Mouse (Mus musculus): ENCODE measurements around the gene Rtn4rl2.

The Rtn4rl2 gene

DNA sequence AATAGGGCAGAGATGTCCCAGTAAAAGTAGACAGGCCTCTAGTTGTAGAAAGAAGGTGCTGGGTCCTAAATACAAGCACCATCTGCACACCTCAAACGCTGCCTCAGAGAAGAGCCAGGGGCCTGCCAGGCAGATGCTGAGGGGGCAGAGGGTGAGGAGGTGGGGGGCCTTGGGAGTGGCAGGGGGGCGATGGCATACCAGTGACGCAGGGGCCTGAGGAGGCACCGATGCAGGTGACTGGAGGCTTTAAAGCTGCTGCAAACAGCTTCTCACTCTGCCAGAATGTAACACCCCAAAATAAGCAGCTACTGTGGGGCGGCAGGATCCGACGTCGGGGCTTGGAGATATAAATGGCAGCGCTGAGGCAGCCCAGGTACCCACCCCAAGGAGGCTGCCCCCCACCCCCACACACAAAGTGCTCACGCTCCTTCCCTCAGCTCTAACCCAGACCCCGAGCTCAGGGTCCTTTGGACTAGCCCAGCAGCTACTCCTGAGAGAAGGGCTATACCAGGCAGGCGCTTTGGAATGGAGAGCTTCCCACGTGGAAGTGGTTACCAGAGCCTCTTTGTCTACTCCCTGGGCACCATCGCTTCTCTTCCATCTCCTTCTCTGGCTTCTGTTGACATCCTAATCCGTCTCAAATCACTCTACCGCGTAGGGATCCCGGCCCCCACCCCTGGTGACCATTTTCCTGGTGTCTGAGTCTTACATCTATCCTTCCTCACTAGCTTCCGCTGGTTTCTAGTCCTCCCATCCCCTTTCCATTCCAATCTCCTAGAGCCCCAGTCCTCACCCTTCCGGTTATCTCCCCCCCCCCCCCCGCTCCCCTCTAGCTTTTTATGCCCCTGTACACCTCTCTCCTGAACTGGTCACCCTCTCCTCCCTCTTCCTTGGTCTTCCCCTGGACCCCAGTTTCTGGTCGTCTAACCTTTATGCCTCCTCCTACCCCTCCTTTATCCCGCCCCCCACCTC is 1.1 kb downstream of the Rtn4rl2 start:
- 17% methylated on average over 22 of the region's 23 CpGs for WGBS

DNA sequence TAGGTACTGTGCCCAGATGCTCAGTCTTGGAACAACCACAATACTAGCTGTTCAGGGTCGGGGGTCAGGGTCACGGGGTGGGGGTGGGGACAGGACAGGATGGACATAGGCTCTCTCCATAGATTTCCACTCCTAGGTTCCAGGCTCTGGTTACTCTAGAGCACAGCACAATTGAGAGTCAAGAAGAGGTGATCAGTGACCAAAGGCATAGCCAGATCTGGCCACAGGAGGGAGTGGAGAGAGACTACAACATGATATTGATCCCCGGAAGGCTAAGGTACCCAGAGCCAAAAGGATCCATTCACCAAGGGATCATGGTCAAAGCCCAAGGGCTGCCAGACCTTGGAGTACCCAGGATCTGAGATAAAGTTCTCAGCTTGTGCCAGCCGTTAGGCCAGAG is 1.9 kb downstream of the Rtn4rl2 start:
- 49% methylated on average over 4 of the region's 4 CpGs for WGBS

DNA sequence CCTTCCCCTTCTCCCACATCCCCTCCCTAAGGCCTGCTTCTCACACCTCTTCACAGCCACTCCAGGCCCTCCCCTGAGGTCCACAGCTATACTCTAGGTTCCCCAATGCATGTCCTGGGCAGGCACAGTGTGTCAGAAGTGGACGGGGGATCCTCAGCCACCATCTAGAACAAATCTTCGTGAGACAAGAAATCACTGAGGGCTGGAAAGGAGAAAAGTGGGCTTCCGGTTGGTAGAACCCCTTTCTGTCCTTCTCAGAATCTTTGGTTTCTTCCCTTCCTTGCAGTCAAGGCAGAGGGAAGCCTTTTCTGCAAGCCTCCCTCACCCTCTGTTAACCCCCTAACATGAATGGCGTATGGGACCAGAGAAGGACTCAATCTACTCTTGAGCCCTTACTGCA is 2.6 kb downstream of the Rtn4rl2 start:
- 58% methylated on average over 4 of the region's 4 CpGs for WGBS

DNA sequence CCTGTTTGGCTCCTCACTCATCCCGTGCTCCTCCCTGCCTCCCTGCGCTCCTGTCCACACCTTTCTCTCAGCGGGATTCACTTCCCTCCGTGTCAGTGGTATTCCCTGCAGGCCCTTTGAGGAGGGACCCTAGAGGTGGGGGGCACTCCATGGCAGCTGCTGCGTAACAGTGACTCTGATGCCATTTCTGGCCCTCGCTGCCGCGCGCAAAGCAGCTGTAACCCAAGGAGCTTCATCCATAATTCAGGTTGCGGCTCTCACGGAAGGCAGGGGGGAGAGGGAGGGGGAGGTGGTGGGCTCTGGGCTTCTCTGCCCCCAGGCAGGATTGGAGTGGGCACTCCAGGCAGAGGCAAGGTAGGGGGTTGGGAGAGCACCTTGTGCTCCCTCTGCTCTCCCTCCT is 3.0 kb downstream of the Rtn4rl2 start:
- 8% methylated on average over 11 of the region's 11 CpGs for WGBS

DNA sequence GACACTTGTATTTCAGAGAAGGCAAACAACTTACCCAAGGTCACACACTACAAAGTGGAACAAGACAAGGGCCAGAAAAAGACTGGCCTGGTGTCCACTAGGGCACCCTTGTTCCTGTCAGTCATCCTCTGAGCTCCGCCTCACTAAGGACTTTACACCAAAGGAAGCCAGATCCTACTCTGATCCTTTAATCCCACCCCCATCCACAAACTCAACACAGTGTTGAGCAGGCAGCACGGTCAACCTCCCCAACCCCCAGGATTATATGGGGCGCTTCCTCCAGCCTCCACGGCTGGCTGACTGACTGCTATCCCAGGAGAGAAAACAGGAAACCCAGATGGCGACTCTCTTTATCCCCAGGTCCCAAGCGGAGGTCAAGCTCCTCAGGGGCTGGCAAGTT is 3.4 kb downstream of the Rtn4rl2 start:
- 20% methylated on average over 6 of the region's 6 CpGs for WGBS

DNA sequence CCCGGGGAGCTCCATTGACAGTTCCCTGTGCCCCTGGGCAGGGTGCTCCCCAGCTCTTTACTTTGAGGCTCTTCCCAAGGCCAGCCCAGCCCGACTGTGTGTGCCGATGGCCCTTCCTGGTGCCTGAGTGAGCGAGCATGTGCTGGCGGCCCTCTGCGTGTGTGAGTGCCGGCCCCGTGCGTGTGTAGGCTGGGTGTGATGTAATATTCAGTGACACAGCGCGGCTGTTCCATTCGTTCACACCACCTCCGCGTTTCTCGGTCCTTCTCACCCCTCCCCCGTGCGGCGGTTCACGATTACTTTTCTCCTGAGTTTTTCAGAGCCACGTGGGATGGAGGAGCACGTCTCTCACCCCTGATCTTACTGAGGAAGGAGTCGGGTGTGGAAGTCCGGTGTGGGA is 3.9 kb downstream of the Rtn4rl2 start:
- 8% methylated on average over 23 of the region's 23 CpGs for WGBS

DNA sequence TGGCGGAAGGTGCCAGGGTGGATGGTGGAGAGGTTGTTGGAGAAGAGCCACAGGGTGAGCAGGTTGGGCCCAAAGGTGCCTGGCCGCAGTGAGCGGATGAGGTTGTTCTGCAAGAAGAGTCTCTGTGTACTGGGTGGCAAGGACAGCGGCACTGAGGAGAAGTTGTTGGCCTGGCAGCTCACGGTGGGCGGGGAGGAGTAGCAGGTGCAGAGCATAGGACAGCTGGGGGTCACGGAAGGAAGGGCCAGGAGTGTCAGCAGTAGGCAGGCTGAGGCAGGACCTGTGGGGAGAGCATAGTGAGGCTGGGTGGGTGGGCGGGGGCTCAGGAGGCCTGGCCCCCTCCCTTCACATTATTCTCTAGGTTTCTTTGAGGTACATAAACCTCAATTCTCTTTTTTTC is 5.9 kb downstream of the Rtn4rl2 start:
- WGBS = 84% methylated on average over 8 of the region's 8 CpGs

DNA sequence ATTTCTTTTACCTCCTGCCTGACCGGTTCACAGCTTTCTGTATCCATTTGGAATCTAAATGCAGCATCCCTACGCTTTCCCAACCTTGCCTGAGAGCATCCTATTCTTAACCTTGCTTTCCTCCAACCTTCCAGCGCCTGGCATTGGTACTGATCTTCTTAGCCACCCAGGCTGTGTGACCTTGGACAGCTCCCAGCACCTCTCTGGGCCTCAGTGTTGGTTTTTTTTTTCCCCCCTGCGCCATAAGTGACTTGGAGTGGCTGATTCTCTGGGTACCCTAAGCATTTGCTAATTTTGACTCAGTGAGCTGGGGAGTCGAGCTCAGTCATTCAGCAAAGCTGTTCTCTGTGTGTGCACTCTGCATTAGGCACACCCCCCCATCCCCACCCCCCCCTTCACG is 10.7 kb downstream of the Rtn4rl2 start:
- 39% methylated on average over 6 of the region's 6 CpGs for WGBS

DNA sequence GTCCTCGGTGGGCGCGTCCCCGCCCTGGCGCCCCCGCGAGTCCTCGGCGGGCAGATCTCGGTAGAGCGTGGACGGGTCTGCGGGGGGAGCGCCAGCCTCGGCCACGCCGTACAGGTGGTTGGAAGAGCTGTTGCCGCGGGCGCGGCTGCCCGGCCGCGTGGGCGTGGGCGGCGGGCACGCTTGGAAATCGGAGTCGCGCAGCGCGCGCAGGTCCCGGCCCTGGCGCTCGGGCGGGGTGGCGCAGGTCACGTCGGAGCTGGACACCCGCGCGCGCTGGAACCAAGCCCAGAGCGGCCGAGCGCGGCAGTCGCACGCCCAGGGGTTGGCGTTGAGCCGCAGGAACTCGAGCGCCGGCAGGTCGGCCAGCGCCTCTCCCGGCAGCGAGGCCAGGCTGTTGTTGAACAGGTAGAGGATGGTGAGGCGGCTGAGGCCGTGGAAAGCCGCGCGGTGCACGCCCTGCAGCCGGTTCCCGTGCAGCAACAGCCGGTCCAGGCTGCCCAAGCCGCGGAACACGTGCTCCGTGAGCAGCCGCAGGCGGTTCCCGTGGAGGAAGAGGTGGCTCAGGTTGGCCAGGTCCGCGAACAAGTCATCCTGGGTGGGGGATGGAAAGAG is 14.3 kb downstream of the Rtn4rl2 start:
- WGBS = 3% methylated on average over 78 of the region's 78 CpGs

DNA sequence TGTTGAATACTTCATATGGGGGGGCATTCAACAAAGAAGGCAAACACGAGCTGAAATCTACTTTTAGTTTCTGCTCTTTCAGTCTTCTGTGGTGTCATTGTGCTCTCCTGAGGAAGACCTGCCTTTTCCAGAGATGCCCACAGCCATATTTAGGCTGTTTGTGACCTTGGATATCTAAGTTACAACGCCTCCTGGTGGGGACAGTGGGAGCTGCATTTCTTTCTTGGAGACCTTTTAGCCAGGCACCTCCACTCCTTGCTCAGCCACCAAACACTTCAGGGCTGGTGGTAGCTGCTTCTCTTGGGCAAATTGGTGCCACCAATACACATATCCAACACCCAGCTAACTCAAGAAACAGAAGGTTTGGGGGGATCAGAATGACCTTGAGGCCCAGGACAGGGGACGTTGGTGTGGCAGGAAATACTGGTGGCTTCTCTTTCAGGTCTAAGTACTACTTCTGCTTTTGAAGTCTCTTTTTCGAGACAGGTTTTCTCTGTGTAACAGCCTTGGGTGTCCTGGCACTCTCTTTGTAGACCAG is 15.8 kb downstream of the Rtn4rl2 start:
- 55% methylated on average over 4 of the region's 4 CpGs for WGBS

DNA sequence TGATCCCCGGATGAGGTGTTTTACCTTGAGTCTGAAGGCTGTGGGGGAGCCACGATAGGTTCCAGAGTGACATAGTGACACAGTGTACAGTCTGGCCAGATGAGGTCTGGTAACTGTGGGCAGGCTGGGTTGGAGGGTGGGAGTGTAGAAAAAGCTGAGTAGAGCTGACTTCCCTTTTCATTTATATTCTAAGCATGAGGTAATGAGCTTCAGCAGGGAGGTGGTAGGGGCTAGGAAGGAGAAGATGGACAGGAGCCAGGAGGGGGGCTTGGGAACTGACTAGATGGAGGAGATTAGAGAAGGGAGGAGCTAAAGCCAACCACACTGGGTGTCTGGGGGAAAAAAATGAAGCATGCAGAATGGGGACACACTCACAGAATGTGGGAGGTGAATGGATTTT is 17.5 kb downstream of the Rtn4rl2 start:
- WGBS = 22% methylated on average over 2 of the region's 2 CpGs

DNA sequence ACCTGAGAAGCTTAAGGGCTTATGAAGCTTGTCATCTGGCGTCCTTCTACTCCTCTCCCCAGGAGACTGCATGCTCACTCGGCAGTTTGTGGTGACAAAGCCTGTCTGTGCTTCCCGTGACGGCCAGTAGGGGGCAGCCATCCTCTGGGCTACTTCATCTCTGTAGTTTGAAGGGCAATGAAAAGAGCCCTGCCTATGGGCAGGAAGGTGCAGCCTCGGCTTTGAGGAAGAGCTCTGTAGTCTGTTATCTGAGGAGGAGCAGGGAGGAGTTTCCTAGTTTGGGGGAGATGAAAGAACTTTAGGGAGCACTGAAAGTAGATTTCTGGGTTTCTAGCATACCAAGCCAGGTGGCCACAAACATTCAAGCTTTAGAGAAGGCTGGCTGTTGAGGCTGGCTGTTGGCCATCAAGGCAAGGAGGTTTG is 18.0 kb downstream of the Rtn4rl2 start:
- WGBS = 15% methylated on average over 5 of the region's 5 CpGs

DNA sequence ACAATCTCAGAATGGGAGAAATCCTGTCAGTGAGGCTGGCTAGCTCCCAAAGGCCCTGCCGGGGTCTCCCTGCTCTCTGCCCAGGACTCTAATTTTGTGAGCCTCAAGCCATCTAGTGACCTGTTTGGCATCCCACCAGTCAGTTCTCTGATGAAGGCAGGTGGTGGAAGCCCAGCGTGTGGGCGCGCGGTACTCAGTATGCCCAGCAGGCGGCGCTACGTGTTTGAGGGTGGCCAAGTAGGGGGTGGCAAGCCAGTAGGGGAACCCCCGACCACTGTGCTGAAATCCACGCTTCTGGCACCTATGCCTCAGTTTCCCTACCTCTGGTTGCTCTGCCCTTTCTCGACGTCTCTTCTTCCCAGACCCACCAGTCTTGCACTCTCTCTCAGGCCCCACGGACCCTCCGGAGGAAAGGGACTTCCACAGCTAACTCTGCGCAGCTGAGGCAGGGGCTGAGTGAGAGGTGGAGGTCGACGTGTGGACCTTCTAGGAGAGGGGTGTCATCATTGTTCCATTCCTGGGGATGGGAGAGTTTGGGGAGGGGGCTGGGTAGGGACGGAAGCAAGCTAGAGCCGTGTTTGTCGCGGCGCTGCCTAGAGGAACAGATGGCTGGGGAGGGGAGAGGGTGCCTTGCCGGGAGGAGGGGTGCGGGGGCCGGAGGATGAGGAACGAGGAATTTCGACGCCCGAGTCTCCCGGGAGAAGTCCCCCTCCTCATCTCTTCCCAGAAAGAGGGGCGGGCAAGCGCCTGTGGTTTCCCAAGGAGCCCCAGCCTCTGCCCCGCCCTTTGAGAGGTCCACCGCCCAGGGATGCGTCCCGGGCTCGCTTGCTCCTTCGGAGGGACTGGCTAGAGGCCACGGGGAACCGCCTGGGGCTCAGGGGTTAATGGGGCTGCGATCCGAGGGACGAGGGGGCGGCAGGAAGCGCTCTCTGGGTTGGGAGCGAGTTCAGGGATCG is 20.6 kb downstream of the Rtn4rl2 start:
- 2% methylated on average over 47 of the region's 47 CpGs for WGBS

DNA sequence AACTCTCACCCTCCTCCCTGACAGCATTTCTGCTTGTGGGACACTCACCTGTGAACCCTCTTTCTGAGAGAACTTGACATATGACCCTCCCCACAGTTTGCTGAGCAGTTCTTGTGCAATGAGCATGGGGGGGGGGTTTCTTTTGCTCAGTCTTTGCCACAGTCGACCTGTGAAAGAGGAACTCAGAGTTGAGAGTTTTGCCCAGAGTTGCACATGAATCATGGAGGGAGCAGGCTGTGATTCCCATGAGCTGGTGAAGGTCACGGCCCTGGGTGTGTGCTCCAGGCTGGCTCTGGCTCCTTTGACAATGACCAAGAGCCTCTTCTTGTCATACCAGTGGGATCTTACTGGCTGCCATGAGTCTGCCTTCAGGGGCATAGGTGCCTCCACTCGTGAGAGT is 24.3 kb downstream of the Rtn4rl2 start:
- 79% methylated on average over 3 of the region's 3 CpGs for WGBS

DNA sequence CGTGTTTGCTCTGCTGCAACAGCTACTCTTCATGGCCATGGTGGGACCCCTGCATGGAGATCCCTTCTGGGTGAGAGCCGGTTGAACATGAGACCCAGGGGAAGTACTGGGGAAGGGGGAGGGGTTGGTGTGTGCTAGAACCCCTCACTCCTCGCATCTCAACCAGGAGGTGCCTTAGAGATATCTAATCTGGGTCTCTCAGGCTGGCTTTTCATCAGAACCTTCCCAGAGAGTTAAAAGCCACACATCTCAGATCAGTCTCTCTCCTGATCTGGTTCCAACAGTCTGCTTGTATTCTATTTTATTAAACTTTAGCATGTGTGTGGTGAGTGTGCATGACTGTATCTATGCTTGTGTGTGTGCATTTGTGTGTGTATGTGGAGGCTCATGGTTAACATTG is 25.1 kb downstream of the Rtn4rl2 start:
- 95% methylated on average over 3 of the region's 3 CpGs for WGBS

DNA sequence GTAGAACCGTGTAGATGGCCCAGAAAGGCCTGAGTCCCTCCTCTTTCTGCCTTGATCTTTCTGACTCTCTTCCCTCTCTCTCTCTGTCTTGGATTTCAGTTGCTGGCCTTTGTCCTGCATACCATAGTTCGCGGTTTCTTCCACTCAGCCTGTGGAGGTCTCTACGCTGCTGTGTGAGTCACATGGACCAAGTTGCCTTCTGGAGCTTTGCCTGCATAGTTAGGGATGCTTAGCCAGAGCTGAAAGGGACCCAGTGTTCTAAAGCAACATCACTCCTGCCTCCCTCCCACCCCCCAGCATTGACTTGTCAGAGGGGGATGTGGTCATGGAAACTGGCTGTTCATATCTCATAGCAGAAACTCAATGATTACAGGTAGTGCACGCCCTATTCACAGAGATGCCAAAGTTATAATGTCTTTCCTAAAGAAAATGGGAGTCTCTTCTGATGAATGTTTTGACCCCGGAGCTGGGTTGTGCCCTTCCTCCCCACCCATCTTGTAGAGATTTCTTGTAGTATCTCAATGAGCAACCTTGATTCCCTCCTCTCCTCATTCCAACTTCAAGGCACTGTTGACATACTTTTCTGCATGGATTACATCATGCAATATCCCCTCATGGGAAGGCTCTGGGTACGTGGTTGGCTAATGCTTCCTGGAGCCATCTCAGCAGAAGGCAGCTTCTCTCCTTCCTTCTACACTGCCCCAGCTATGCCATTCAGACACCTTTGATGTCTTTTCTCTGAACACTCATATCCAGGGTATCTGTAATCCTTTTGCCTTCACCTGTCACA is 26.3 kb downstream of the Rtn4rl2 start:
- 79% methylated on average over 7 of the region's 7 CpGs for WGBS

DNA sequence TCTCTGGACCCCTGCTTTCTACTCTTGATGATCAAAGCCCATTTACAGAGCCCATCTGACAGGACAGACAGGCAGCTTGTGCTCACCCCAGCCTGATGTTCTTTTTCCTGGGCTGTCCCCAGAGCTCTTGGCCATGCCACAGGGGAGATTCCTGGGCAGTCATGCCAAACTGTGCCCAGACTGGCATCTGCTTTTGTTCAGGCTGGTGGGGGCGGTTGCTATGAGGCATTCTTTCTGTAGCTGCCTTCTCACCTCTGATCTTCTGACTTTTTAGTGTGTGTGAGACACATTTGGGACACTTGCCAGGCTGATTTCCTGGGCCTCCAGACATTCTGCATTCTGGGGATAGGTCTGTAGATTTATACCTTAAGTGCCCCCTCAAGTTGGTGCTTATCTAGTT is 28.0 kb downstream of the Rtn4rl2 start:
- 93% methylated on average over 1 of the region's 1 CpGs for WGBS

DNA sequence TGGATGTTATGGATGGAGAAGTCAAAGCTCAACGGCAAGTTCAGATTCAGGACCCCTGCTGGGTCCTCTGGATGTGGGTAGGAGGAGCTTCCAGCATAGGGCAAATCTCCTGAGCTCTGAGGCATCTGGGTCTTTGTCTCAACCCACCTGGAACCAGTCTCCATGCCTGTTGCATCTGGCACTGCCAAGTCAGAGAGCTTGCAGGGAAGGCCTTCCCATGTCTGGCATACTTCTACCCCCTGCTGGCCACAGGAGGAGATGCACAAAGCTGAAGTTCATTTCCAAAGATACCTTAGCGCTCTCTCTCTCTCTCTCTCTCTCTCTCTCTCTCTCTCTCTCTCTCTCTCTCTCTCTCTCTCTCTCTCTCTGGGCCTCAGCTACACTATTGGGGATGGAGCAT is 30.8 kb downstream of the Rtn4rl2 start:
- 56% methylated on average over 2 of the region's 2 CpGs for WGBS

DNA sequence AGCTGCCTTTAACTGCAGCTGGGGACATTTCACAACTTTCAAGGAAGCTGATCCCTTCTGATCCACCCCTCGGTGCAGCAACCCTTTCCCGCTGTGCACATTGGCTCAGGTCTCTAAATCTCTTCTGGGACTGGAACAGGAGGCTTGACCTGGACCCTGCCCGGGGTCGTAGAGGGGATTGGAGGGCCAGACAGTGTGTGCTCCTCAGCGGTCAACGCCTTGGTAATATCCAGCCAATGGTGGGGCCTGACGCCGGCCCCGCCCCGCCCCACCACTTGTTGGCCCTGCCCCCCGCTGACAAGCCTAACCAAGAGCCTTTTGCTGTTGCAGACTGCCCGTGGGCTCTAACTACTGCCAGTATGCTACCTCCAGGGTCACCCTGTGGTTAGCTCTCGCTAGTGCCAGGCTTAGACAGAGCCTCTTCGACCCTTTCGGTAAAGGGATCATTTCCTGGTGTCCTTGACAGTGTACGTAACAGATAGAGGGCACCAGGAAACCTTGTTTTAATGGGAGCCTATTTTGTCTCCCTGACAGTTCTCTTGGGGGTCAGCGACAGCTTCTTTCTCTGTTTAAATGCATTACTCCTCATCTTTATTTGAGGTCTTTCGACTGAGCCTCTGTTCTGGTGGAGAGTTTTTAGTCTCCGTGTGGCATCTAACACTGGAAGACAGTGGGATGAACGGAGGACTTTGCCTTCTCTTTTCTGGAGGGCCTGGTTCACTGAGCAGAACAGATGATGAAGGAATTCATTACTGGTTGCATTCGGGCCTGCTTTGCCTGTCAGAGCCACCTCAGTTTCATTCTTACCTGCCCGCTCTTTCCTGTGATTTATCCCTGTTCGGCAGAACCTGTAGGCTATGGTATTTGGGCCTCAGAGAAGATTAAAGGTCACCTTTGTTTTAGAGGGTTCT is 35.1 kb downstream of the Rtn4rl2 start:
- 55% methylated on average over 23 of the region's 23 CpGs for WGBS
